In the genomic region with DNA sequence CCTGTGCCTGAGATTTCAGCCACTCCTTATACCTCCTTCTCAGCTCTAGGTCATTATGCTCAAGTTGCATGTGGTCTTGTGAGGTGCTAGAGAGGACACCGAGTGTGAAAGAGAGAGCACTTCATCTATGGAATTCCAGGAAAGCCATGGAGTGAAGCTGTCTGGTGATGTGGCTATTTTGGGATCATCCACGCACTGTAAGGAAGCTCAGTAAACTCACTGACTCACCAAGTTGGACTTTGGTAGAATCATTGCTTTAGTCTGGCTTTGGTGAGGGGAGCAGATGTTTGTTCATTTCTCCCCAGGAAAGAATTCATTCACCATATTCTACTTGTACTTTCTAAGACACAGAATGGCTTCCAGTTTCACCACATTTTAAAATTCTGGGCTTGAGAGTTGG, we compare ENCODE assay signal across 22 mouse cellular contexts.
A peak's percentile ranks its signal among the peaks of the same experiment; 100 is the strongest.
DNase-seq lines count a peak whose midpoint lies in the region; ATAC-seq and TF ChIP-seq lines count a peak whose summit lies in the region.
"Had no signal": no experiment of that assay in that cellular context is flagged by ENCODE, and none has a peak within 500 bp of the region (broad histone marks: within the 10 kb centered on the region; RNA-seq: fewer than 3 reads in every experiment).

No protein-coding gene starts in this region.

- ATAC-seq in heart, embryonic 13.5 days (ENCODE audit: extremely low read depth, insufficient number of reproducible peaks, low FRiP score, low TSS enrichment) = no peak
- ATAC-seq: forebrain, embryonic 13.5 days; forebrain, embryonic 15.5 days; forebrain, postnatal 0 days had no signal

- peaks cover 12% of the 10 kb centered on the region for H3K4me1 ChIP-seq in heart, embryonic 13.5 days
- H3K4me1 ChIP-seq in embryonic fibroblast, embryonic 13.5 days (ENCODE audit: control insufficient read depth, insufficient read depth, low read length) = peaks cover 8% of the 10 kb centered on the region
- H3K4me1 ChIP-seq: embryonic facial prominence, embryonic 13.5 days; embryonic facial prominence, embryonic 15.5 days; forebrain, embryonic 13.5 days; forebrain, embryonic 15.5 days had no signal

- DNase-seq in heart, adult 11 months = peak; percentile 65
- DNase-seq in heart, adult 18-20 months = no peak
- no peak for DNase-seq in heart, postnatal 25 days (ENCODE audit: low spot score)
- no peak for DNase-seq in retina, embryonic 14.5 days (ENCODE audit: low spot score)
- no peak for DNase-seq in layer of hippocampus, adult 9-11 months
- DNase-seq: adrenal gland, adult 2 months; adrenal gland, postnatal 10 days; adrenal gland, postnatal 25 days; cerebellum, adult 11 months; cerebellum, adult 18-20 months; cerebellum, adult 8-10 months; cerebellum, adult 9-11 months; cerebellum, postnatal 14 days; cerebellum, postnatal 36 days; embryo, embryonic 11 days; forebrain, postnatal 0 days had no signal

- intact Hi-C loops in heart, postnatal 25 days (cut with DNase I) = no loop called here

- peak overlapping the region; percentile 43 for H3K27ac ChIP-seq in heart, embryonic 13.5 days (replicated peaks)
- peak overlapping the region; percentile 57 for H3K27ac ChIP-seq in embryonic fibroblast, embryonic 13.5 days (ENCODE audit: insufficient read depth, low read length)
- H3K27ac ChIP-seq: embryonic facial prominence, embryonic 13.5 days; embryonic facial prominence, embryonic 15.5 days; forebrain, embryonic 13.5 days; forebrain, embryonic 15.5 days had no signal

- no peak overlapping the region for H3K4me3 ChIP-seq in heart, embryonic 13.5 days
- no peak overlapping the region for H3K4me3 ChIP-seq in embryonic fibroblast, embryonic 13.5 days (ENCODE audit: insufficient read depth, low read length)
- H3K4me3 ChIP-seq: embryonic facial prominence, embryonic 13.5 days; embryonic facial prominence, embryonic 15.5 days; forebrain, embryonic 13.5 days; forebrain, embryonic 15.5 days had no signal

- no peak overlapping the region for H3K4me2 ChIP-seq in heart, embryonic 13.5 days
- H3K4me2 ChIP-seq: embryonic facial prominence, embryonic 13.5 days; embryonic facial prominence, embryonic 15.5 days; forebrain, embryonic 13.5 days; forebrain, embryonic 15.5 days had no signal

- WGBS in heart, embryonic 13.5 days = 33% methylated on average over 2 of the region's 2 CpGs

- H3K9me3 ChIP-seq in heart, embryonic 13.5 days = peaks cover 15% of the 10 kb centered on the region
- H3K9me3 ChIP-seq: embryonic facial prominence, embryonic 15.5 days; forebrain, embryonic 15.5 days had no signal

- H3K27me3 ChIP-seq in heart, embryonic 13.5 days (replicated peaks) = no peaks in the 10 kb centered on the region
- H3K27me3 ChIP-seq: embryonic facial prominence, embryonic 13.5 days; embryonic facial prominence, embryonic 15.5 days; forebrain, embryonic 13.5 days; forebrain, embryonic 15.5 days had no signal

- no peak overlapping the region for H3K9ac ChIP-seq in heart, embryonic 13.5 days
- H3K9ac ChIP-seq: embryonic facial prominence, embryonic 13.5 days; embryonic facial prominence, embryonic 15.5 days; forebrain, embryonic 13.5 days; forebrain, embryonic 15.5 days; forebrain, postnatal 0 days had no signal

- H3K36me3 ChIP-seq in heart, embryonic 13.5 days = no peaks in the 10 kb centered on the region
- H3K36me3 ChIP-seq: embryonic facial prominence, embryonic 13.5 days; embryonic facial prominence, embryonic 15.5 days; forebrain, embryonic 15.5 days had no signal

- TF ChIP-seq POLR2A in embryonic fibroblast, embryonic 13.5 days (IDR thresholded peaks at IDR 0.05; ENCODE audit: low read depth, low read length) = no peak

- no peak for TF ChIP-seq CTCF in embryonic fibroblast, embryonic 13.5 days (IDR thresholded peaks at IDR 0.05; ENCODE audit: borderline replicate concordance, insufficient read depth, low read length)
